Mouse (Mus musculus) heart, adult 8-10 months (tissue): ENCODE measurements around the gene Actr3. TPM values are rescaled to one million over a fixed set of nuclear protein-coding genes. Genes with fewer than 3 reads are reported as not detected.
"Not testable (repeated sequence)": the region's sequence is repeated elsewhere in the genome, so short reads cannot be mapped to it uniquely, and the experiment has no call there.

Source experiments
- DNase-seq: peaks from one replicate; pipeline ENCODE4 v3.0.0; 2022; ENCODE audit warnings: low spot score
- total RNA-seq, 4 experiments: library from RNA; stranded (reverse); gene quantifications; 2 replicates each; pipeline ENCODE4 v1.2.4; 2022

Gene Actr3
- total RNA-seq, 4 experiments from 2014 or later, result 93.7 to 107 (median 101) TPM

DNA sequence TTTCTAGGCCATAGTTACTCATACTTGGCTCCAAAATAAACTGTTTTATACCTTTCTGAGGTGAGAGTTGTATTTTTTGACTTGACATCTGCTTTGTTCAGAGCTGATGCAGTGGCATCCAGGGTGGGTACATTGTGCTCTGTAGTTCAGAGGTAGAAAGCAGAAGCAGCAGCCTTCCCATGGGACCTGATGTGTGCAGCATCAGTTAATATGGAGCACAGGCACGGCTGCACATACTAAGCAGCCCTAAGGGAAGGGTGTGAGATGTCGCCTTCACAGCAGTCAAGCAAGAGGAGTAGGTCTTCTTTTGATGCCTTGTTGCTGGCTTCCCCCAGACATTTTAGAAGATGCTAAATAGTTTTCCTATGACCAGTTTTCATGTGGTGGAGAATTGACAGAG is 3.3 kb upstream of the Actr3 start:
- DNase-seq, result no peak

- no peak for DNase-seq
Observed at GRCm38 (mm10) chr1:125437927-125438326, 2.4 kb upstream of the Actr3 start.

- DNase-seq, result no peak
Observed at GRCm38 (mm10) chr1:125437161-125437560, 1.6 kb upstream of the Actr3 start.

DNA sequence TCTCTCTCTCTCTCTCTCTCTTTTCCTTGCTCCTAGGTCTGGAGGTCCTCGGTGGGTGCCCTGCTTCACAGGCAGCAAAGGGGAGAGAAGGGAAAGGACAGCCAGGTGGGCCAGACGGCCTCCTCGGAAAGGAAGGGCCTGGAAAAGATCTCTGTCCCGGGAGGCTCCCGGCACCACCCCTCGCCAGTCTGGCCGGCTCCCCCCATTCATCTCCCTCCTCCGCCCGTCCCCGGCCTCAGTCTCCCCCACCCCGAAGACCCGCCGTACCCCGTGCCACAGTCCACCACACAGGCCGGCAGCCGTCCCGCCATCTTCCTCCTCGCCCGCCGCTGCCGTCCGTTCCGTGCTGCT is 534 bp downstream of the Actr3 start:
- no peak for DNase-seq

- peak; percentile 80 for DNase-seq
Observed at GRCm38 (mm10) chr1:125434485-125435001, 984 bp downstream of the Actr3 start.

GRCm38 (mm10) chr1:125431286-125431685 is 4.2 kb downstream of the Actr3 start:
- DNase-seq, result no peak

- DNase-seq, result no peak
Observed at GRCm38 (mm10) chr1:125430737-125431136, 4.8 kb downstream of the Actr3 start.

- no peak for DNase-seq
Observed at GRCm38 (mm10) chr1:125429984-125430383, 5.5 kb downstream of the Actr3 start.

DNA sequence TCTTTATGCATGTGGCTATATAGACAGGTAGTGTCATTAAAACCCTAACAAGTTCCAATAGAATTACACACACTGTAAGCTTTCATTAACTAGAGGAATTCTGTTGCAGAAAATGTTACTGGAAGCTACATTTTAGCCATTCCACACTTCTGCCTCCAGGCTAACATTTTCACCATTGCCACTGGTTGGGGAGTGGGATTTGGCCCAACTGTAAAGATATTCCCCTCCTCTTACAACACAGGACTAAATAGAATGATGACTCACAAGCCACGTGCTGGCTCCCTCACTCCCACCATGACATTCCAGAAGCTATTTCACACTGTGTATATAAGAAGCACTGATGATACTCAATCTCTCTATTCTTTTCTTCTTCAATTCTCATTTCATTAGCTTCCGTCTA is 7.2 kb downstream of the Actr3 start:
- DNase-seq, result no peak

GRCm38 (mm10) chr1:125426387-125427045 is 9.0 kb downstream of the Actr3 start:
- no peak for DNase-seq

- no peak for DNase-seq
Observed at GRCm38 (mm10) chr1:125419906-125420305, 15.6 kb downstream of the Actr3 start.

GRCm38 (mm10) chr1:125418732-125419131 is 16.8 kb downstream of the Actr3 start:
- DNase-seq, result no peak

- no peak for DNase-seq
Observed at GRCm38 (mm10) chr1:125407220-125407619, 28.3 kb downstream of the Actr3 start.

DNA sequence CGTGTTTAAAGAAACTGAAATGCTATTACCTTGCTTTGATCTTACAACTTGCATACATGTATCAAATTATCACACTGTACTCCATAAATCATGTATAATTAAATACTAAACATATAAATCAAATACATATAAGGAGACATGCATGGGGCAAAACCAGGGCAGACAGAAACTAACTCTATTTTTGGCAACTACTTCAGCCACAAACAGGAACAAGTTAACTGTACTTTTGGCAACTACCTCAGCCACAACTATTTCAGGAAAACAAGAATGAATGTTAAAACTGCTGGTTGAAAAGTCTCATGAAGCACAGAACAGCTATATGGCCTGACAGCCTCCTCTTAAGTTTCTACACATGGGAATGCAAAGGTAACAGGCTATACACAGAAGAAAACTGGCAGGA is 40.1 kb downstream of the Actr3 start:
- peak; percentile 15 for DNase-seq

GRCm38 (mm10) chr1:125393324-125393723 is 42.2 kb downstream of the Actr3 start:
- not testable (repeated sequence) for DNase-seq

GRCm38 (mm10) chr1:125390065-125390754 is 45.3 kb downstream of the Actr3 start:
- DNase-seq, result not testable (repeated sequence)

DNA sequence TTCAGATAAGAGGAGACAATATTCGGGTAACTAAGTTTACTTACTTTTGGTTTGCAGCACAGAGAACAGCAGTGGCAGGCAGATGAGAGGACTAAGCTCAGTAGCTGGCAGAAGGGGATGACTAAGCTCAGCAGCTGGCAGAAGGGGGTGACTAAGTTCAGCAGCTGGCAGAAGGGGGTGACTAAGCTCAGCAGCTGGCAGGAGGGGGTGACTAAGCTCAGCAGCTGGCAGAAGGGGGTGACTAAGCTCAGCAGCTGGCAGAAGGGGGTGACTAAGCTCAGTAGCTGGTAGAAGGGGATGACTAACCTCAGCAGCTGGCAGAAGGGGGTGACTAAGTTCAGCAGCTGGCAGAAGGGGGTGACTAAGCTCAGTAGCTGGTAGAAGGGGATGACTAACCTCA is 45.9 kb downstream of the Actr3 start:
- DNase-seq, result not testable (repeated sequence)

GRCm38 (mm10) chr1:125388370-125388769 is 47.2 kb downstream of the Actr3 start:
- DNase-seq, result no peak

- DNase-seq, result no peak
Observed at GRCm38 (mm10) chr1:125386217-125386616, 49.3 kb downstream of the Actr3 start.

- DNase-seq, result peak; percentile 34
Observed at GRCm38 (mm10) chr1:125382622-125383021, 52.9 kb downstream of the Actr3 start.

- no peak for DNase-seq
Observed at GRCm38 (mm10) chr1:125378889-125379288, 56.6 kb downstream of the Actr3 start.

DNA sequence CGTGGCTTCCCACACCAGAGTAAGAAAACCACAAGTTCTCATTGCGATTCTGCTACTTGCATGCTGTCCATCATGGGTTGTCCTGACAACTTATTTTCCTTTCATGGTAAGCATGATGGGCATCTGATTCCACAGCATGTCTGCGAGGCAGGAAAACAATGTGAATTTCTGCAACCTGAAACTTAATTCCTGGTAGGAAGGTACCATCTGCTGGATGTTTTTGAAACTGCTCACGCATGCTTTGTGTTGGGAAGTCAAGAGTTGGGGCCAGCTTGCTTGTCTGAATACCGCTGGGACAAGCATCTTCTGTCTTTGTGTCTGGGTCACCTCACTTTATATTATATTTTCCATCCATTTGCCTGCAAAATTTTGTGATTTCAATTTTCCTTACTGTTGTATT is 62.7 kb downstream of the Actr3 start:
- DNase-seq, result no peak

- DNase-seq, result peak; percentile 66
Observed at GRCm38 (mm10) chr1:125370779-125371178, 64.7 kb downstream of the Actr3 start.
